Mouse (Mus musculus) ovary, postnatal 14 days (tissue): ENCODE results near the gene Serpina1f.
"Not testable (repeated sequence)": the region's sequence is repeated elsewhere in the genome, so short reads cannot be mapped to it uniquely, and the experiment has no call there.

Source experiments
- DNase-seq: peaks from one replicate; pipeline ENCODE4 v3.0.0; 2022; ENCODE audit warnings: low spot score

Serpina1f gene

DNA sequence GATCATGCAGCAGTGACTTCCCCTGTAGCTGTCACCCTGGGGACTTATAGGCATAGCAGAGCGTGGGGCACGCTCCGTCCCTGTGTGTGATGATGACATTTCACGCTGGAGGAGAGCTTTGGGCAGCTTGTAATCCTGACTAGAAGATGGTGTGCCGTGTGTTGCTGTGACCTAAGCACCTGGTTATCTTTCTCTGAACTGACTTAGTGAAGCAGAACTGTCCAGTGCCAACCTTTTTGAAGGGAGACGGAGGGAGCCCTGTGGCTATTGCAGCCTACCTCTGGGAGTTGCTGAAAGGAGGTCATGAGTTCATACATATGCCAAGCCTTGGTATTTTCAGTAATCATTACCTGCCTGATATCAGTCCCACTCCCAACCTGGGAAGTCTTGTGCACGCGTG is at the start of gene Serpina1f:
Gene Serpina1f (minus strand): TSS at position 101 of the 400 bp plus-strand sequence.
- no peak for DNase-seq

DNA sequence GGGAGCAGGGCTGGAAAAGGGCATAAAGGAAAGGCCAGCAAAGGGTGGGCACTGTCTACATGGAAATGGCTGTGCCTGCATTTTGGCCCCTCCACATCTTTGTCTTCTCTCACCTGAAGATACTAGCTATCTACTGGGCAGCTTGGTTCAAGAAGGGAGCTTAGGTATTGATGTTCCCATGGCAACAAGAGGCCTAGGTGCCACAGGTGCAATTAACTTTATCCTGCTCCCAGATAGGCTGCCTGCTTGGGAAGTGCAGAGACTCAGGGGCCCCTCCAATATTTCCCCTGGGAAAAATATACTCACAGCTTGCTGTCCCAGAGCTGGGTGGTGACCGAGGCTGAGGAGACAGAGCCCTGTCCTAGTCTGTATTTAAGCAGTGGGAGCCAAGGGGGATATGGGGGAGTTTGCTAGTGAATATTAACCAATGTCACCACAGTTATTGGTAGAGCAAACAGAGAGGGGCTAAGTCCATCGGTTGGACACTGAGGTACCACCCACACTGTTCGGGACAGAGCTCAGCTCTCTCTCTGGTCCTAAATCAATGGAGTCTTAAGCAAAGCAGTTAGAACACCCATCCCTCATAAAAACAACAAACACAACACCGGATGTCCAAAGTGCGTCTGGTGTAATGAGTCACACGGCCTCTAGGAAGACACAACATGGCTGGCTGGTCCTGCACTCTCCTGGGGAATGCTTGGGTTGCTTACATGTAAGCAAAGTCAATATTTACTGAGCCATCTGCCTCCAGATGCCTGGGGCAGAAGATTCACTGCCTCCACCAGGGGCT is 42.7 kb upstream of the Serpina1f start:
- not testable (repeated sequence) for DNase-seq

DNA sequence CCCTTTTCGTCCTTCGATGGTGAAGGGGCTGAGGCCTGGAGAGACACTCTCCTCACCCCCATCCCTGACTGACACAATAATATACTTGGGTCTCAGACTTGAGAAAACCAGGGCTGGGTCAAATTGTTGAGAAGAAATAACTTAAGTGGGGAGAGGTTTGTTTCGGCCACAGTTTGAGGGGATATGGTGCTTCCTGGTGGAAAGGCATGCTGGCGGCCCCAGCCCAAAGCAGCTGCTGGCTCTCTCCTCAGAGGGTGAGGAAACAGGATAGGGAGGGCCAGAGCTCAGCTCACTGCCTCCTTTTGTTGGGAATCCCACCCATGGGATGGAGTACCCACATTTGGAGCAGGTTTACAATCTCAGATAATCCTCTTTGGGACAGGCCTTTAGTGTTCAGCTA is 40.2 kb upstream of the Serpina1f start:
- DNase-seq = not testable (repeated sequence)

DNA sequence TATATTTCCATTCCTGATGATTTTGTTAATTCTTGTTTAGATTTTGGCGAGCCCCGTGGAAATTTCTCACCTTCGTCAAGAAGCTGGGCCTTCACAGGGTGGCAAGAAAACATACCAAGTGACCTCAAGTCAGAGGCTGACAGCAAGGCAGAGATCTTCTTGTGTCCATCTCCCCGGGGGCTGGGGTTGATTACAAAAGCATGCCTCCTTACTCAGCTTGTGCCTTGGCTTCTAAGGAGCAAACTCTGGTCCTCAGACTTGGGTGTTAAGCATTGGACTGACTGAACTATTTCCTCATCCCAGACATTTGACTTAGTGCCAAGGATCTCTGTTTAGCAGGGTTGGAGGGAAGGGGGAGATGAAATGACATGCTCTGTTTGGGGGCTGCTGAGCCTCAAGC is 39.8 kb upstream of the Serpina1f start:
- DNase-seq = not testable (repeated sequence)

DNA sequence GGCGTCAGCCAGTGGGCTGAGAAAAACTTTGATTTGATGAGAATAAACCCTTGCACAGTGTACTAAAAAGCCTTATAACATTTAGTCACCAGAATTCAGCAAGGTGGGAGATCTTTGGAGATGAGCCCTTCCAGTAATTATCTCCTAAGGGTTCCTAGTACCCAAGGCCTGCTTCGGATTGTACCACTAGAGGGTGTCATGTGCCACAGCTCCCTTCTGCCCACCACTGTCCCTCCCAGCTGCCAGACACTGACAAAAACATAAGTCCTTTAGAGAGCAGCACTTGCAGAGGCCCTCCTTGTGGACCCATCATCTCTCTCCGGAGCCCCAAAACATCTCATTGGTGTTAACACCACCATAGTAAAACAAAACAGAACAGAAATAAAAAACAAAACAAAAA is 16.2 kb upstream of the Serpina1f start:
- DNase-seq = no peak

DNA sequence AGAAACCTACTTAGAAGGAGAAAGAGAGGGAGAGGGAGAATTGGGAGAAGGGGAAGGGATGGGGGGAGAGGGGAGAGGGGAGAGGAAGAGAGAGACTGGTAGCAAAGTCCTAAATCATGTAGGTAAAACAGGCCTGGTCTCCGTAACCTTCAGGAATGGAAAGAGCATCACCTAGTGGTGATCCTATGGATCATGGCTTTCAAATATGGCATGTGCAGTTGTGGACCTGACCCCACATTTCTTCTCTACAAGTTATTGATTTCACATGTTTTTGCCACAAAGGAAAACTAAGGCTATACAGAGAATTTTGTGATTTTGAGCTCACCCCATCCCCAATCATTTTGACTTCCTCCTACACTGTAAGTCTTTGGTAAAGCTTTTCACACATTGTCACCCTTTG is 15.1 kb upstream of the Serpina1f start:
- no peak for DNase-seq

DNA sequence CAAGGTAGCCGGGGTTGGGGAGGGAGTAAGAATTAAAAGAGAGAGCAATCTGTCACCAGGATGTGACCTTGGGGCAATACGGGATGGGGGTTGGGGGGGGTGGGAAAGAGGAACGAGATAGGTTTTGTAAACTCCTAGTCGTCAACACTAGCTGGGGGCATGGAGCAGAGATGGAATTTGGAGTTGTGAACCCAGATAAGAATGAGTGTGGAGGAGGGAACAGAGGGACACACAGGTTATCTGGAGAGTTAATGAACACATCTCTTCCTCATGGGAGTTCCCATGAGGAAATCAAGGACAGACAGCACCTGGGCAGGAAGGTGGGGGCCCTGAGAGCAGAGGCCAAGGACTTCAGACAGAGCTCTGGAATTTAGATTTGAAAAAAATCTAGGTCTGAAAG is 10.8 kb upstream of the Serpina1f start:
- no peak for DNase-seq

DNA sequence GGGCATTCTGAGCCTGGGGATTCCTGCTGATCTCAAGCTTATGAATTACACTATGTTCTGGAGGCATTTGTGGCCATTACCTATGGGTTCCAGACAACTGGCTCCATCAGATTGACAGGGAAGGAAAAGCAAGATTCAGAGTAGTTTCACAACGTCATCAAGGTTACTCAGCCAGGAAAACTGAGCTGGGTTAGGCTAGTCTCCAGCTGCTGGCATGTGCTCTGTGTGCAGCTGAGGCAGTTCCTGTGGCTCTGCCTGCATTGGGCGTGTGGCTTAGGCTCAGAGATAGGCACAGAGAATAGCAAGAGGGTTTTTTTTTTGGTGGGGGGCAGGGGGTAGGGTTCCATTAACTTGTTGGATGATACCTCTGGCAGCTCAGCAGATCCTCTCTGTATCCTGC is 10.2 kb upstream of the Serpina1f start:
- no peak for DNase-seq

DNA sequence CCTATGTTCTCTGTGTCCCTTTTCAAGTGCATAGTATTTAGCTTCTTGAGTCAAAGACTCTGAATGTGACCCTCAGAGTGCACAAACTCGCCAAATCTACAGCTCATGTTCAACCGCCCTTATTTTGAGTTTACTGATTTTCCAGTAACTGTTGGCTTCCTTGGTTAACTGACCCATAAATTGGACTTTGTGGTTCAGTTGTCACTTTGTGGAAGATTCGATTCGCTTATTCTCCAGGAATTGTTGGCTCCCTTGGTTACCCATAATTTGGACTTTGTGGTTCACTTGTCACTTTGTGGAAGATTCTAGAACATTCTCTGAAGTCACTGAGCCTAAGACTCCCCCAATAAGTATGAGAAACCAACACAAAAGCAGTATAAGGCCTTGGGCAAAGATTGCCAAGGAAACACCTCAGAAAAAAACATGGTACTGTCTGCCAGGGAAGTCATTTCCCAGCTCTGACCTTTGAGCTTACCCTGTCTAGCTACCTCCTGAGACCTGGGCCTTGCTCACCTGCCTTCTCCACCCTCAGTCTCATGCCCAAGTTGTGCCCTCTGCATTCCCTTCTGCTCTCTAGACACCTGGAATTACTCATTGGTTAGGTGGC is 4.9 kb upstream of the Serpina1f start:
- DNase-seq = no peak

DNA sequence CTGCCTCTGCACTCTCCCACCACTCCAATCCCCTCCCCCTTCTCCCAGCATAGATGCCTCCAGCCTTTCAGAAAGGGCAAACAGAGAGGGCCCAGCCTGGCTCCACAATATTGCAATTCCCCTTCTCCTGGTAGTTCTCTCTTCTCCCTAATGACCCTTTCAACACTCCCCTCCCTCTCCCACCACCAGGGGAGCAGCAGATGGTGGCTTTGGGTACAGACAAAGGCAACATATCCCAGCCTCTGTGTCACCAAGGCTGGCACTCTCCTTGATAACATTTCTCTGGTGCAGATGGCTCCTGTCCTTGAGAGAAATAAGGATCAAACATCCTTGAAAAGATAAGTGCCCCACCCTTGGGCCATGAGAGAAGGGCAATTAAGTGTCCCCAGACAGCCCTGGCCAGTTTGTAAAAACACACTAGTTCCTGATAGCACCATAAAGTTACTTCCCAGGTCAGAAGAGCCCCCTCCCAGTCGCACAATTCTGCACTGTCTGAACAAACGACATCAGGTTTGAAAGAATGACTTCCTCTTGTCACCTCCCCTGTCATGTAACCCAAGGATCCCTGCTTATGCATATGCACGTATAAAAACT is 7.0 kb downstream of the Serpina1f start:
- no peak for DNase-seq

DNA sequence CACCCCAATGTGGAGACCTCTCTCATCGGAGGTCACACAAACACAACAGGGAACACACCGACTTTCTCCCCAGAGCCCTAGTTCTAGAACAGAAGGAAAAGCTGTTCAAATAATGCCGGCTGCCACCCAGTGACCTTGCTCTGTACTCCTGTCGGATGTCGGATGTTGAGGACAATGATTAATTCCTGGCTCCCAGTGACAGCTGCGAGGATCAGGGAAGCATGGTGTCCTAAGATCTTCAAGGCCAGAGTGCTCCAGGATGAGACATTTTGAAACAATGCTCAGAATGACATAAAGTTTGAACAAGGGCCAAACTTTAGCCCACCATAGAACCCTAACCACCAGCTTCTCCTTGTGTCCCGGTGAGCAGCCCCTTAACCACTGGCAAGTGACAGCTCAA is 8.3 kb downstream of the Serpina1f start:
- no peak for DNase-seq

DNA sequence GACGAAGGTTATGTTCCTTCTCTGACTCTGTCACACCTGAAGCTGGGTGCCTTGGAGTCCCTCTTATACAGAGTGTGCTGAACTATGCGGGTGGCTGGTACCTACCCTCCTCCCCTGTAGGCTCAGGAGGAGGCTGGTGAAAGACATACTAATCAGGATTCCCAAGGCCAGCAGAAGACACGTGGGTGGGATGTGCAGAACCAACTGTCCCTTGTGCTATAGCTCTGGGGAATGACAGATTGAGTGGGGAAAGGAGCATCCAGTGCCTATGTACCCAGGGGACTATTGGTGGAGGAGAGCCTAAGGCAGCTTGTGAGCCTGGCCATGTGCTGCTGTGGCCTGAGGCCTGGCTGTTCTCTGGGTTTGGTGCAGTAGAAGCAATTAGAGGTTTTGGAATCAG is 9.3 kb downstream of the Serpina1f start:
- no peak for DNase-seq

DNA sequence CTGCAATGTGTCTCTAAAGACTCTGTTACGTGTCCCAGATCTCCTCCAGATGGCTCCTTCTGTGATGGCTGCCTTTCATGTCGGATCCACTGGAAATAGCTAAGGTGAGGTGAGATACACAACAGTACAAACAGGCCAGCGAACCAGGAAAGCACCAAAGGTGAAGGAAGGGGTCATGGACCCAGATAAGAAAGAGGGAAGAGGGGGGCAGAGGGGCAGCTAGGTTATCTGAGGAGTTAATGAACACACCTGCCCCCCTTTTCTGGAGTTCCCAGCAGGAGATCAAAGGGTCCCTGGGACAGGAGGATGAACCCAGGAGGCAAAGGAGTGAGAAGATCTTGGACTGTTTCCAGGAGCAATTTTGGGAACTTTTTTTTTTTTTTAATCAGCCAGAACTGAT is 9.9 kb downstream of the Serpina1f start:
- DNase-seq = no peak

DNA sequence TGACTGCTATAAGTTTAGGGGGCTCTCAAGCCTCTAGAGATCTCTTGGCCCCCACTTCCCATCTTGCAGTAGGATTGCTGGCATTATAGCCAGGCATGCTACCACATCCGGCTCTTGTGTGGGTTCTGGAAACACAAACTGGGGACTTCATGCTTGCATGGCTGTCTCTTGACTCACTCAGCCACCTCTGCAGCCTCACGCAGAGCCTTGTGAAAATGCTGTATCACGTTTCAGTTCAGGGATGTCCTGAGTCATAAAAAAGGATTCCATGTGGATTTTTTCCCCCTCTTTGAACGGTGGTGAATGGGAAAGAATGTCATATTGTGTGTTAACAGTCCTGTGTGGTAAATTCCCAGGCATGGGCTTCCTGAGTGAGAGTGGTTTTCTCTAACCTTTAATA is 11.6 kb downstream of the Serpina1f start:
- DNase-seq = no peak

DNA sequence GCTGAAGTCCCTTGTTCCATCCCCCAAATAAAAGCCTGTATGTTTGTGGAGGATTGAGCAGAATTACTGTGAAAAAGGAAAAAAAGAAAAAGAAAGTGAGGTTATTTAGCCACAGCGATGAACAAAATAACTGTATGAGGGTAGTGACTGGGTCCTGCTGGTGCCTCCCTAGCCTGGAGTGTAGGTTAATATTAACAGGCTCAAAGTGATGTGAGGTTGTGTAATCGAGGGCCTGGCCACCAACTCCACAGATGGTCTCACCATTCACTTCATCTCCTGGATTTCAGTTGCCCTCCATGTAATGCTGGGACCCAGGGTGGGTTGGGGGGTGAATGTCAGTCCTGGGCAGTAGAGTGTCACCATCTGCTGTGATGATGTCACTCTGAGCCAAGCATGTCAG is 13.6 kb downstream of the Serpina1f start:
- DNase-seq = no peak

DNA sequence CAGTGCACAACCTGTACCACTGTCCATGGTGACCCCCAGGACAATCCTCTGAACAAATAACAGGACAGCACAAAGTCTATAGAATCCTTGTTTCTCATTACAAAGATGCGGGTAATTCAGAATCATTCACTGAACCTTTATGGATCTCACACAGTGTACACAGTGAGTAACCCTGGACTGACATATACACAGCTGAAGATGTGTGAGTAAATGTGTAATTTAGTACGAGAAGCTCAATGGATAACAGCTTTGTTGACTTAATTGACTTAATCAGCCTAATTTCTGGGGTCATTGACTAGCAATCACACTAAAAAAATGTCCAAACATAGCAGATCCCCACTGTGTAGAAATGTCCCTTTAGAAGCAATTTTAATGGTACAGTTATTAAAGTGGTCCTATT is 14.2 kb downstream of the Serpina1f start:
- DNase-seq = no peak

DNA sequence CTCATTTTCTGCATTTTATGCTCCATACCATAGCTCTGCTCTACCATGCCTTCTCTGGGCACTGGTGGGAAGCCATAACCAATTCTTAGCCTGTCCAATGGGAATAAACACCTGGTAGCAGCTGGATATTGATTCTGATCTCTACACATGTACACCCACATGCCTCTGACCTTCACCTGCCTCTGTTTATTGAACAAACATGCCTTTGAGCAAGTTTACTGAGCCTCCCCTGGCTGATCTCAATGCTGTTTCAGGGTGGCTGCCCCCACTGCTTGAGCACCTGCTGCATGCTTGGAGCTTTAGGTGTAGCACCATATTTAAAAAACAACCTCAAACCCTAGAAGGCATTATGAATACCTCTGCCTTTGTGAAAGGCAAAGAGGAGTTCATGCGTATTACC is 15.5 kb downstream of the Serpina1f start:
- not testable (repeated sequence) for DNase-seq

DNA sequence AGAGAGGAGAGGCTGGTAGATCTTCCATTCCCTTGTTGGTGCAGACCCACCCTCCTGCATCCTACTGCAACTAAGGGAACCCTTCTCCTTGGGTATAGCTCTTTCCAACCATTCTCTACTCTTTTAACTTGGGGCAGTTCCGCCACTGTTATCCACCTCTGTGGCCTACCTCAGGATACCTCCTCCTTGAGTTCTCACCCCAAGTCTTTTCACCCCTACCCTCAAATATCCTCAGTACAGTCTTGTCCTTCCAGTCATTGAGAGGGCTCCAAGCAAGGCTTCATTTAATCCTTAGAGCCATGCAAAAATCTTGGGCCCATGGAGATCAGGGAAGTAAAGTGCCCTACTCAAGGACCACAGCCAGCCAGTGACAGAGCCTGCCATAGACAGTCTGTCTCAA is 19.3 kb downstream of the Serpina1f start, which contains the start of gene Serpina16:
Gene Serpina16 (minus strand): TSS at position 101 of the 400 bp plus-strand sequence.
- no peak for DNase-seq

DNA sequence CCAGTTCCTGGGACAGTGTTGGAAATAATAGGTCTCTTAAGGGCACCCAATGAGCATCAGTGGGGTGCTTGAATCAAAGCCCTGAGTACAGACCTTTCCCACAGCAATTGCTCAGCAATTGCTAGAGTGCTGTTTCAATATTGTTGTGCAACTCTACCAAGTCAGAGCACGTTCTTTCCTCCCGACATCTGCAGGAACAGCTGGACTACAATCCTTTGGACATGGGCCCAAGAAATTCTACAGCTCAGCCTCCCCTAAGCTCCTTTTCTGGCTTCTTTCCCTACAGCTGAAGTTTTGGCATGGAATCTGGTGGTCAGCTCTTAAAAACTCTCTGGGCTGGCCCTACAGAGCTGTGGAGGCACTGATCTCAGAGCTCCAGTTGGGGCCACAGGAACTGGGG is 22.1 kb downstream of the Serpina1f start:
- peak; percentile 51 for DNase-seq

DNA sequence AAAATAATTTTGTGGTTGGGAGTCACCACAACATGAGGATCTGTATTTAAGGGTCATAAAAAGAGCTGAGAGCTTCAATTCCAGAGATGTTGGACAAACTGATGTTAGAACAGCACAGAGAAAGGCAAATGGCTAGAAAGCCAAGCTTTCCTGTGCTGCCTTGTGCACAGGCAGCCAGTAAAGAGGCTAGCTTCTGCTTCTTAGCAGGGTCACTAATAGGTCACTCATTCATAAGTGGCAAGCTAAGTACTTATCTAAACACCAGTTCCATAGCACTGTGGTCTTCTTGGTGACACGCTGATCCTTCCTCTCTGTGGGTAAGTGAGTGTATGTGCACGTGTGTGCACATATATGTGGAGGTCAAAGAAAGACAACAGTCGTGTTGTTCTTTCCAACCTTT is 23.8 kb downstream of the Serpina1f start:
- DNase-seq = no peak

DNA sequence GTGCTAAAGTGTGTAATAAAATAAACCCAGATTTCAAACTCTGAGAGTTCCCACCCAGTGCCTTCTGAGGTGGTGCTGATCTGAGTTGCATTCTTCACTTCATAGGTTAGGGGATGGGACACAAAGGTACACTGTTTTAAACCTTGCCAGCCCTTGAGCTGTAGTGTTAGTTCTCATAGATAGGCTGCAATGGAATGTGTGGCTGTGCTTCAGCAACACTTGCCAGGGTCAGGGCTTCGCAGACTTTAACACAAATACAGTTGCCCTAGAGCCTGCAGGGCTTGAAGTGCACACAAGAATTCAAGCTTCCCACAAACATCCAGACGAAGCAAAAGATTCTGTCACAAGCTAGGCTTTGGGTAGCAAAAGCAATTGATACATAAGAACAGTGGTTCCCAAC is 24.4 kb downstream of the Serpina1f start:
- no peak for DNase-seq

DNA sequence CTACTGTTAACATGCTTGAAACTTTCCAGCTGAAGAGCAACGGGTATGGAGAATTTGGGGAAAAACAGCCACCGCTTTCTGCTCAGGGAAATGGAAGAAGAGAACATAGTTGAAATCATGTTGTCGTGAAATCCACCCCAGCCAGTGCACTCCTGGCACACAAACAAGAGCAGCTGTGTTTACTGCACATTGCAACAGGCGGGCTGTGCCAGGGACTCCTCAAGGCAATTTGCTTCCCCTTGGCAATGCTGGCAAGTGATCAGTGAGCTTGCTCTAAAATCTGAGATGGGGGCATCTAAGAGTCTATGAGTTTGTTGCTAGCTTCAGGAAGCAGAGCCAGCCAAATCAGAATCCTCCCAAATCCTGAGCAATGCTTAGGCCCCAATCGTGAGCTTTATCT is 25.0 kb downstream of the Serpina1f start:
- DNase-seq = no peak

DNA sequence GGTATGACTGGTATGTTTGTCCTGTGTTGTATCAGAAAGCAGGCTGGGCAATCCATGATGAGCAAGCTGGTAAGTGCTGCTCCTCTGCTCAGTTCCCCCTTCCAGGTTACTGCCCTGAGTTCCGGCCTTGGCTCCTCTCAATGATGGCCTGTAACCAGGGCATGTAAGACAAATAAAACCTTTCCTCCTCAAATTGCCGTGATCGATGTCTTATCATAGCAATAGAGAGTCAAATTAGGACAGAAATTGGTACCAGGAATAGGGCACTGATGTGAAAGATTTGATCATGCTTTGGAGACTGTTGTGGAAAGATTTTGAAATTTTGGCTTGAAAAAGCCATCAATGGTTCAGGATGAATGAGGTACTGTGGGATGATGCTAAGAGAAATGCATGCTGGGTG is 30.0 kb downstream of the Serpina1f start:
- DNase-seq = no peak
